Mouse (Mus musculus) spleen, adult 2 months (tissue): ENCODE measurements around the gene Gm11492.

ENCODE experiments used
- CTCF ChIP-seq: fragments of 200-500 bp; IDR thresholded peaks from 2 replicates; pipeline ENCODE4 v1.5.1; 2011; ENCODE audit warnings: mild to moderate bottlenecking, inconsistent platforms; ENCODE audit not compliant: insufficient read depth, insufficient read length, insufficient replicate concordance; ENCODE audit errors: extremely low read depth
- POLR2A ChIP-seq: fragments of 200-500 bp; IDR thresholded peaks from 2 replicates; pipeline ENCODE4 v1.6.1; 2011; ENCODE audit warnings: low read depth, low read length, inconsistent platforms

DNA sequence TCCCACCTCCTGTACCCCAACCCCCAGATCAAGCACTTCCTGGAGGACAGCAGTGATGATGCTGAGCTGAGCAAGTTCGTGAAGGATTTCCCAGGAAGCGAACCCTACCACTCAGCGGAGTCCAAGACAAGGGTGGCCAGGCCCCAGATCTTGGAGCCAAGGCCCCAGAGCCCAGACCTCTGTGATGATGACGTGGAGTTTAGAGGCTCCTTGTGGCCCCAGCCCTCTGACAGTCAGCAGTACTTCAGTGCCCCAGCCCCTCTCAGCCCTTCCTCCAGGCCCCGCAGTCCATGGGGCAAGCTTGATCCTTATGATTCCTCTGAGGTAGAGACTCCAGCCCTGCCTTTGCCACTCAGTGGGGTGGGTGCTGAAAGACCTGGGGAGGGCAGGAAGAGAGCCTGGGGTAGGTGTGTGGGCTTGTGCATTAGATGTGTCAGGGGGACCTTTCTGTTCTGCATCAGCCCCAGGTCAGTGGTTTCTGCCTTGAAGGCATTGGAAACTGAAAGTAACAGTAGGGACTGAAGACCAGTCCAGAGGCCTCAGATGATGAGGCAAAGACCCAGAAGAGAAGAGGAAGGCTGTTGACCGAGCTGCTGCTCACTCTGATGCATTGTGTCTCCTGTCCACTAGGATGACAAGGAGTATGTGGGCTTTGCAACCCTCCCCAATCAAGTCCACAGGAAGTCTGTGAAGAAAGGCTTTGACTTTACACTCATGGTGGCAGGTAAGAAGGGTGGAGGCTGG is 17.0 kb downstream of the Gm11492 start:
- TF ChIP-seq CTCF (no peak), POLR2A (no peak)
